Mouse (Mus musculus) adrenal gland, adult (tissue): ENCODE data around the gene Gm20388.

Experiments
- DNase-seq, 2 experiments: peaks; one replicate each; pipeline ENCODE4 v3.0.0; 2022 to 2023; ENCODE audit warnings: low spot score in 1 of 2; ENCODE audit not compliant: inconsistent age in 2 of 2

Gm20388 gene

GRCm38 (mm10) chr8:120507290-120507689, 596.6 kb downstream of the Gm20388 start:
- no peak for DNase-seq

GRCm38 (mm10) chr8:120509136-120510034, 598.7 kb downstream of the Gm20388 start:
- peak in 1 of 2 experiments; percentile 65 for DNase-seq

GRCm38 (mm10) chr8:120510035-120510416, 599.4 kb downstream of the Gm20388 start:
- DNase-seq: no peak

- peak; percentile 38 to 71 for DNase-seq
Measured at GRCm38 (mm10) chr8:120510863-120511457, 600.3 kb downstream of the Gm20388 start.

GRCm38 (mm10) chr8:120511737-120512136, 601.1 kb downstream of the Gm20388 start:
- DNase-seq: peak; percentile 56 to 77

GRCm38 (mm10) chr8:120512326-120512725, 601.7 kb downstream of the Gm20388 start:
- DNase-seq: no peak

GRCm38 (mm10) chr8:120513145-120513544, 602.5 kb downstream of the Gm20388 start:
- DNase-seq: no peak

- no peak for DNase-seq
Measured at GRCm38 (mm10) chr8:120513638-120514461, 603.2 kb downstream of the Gm20388 start.

- no peak for DNase-seq
Measured at GRCm38 (mm10) chr8:120515214-120515613, 604.6 kb downstream of the Gm20388 start.

GRCm38 (mm10) chr8:120515650-120516049, 605.0 kb downstream of the Gm20388 start:
- DNase-seq: no peak

- DNase-seq: no peak
Measured at GRCm38 (mm10) chr8:120516182-120516755, 605.6 kb downstream of the Gm20388 start.

GRCm38 (mm10) chr8:120517666-120518410, 607.2 kb downstream of the Gm20388 start:
- DNase-seq: peak; percentile 64 to 82

- DNase-seq: peak in 1 of 2 experiments; percentile 42
Measured at GRCm38 (mm10) chr8:120518736-120519534, 608.3 kb downstream of the Gm20388 start.

GRCm38 (mm10) chr8:120520287-120520686, 609.6 kb downstream of the Gm20388 start:
- no peak for DNase-seq

GRCm38 (mm10) chr8:120520707-120521590, 610.3 kb downstream of the Gm20388 start:
- no peak for DNase-seq

GRCm38 (mm10) chr8:120521591-120521965, 610.9 kb downstream of the Gm20388 start:
- no peak for DNase-seq

- DNase-seq: no peak
Measured at GRCm38 (mm10) chr8:120523641-120524040, 613.0 kb downstream of the Gm20388 start.

GRCm38 (mm10) chr8:120525135-120525534, 614.5 kb downstream of the Gm20388 start:
- DNase-seq: no peak

- DNase-seq: peak; percentile 69 to 79
Measured at GRCm38 (mm10) chr8:120525832-120526231, 615.2 kb downstream of the Gm20388 start.
